Mouse (Mus musculus) neutrophil, adult 5-6 weeks (primary cell): ENCODE results near the gene Gm49353. TPM values are rescaled to one million over a fixed set of nuclear protein-coding genes. Genes with fewer than 3 reads are reported as not detected.

Experiments
- ATAC-seq: fragments of 151-379, 151-347 bp; 2 replicates; pipeline ENCODE4 v1.8.0; 2017; ENCODE audit warnings: mild to moderate bottlenecking, moderate TSS enrichment; ENCODE audit not compliant: insufficient number of reproducible peaks, poor library complexity, low FRiP score, severe bottlenecking; ENCODE audit errors: extremely low read depth
- total RNA-seq: library from RNA; stranded (forward); fragments of 200-1000 nt; gene quantifications from 2 replicates; pipeline ENCODE4 v1.2.3, GENCODE M21; 2017

Gm49353 gene
- not detected in 2 replicates for total RNA-seq

DNA sequence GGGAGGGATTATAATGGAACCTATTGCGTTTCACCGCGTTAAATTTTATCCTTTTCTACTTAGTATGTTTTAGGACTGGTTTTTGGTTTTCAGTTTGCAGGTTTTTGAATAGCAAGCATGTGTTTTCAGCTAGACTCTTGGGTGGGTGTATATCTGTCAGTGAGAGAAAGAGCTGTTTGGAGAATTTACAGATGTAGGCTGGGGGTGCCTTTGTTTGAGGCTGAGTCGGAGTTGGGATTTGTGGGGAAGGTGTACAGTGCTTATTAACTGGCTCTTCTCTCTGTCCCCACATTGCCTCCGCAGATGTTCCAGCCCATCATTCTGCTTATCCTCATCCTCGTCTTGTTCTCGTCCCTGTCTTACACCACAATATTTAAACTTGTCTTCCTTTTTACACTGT lies at the start of gene Gm49353:
TSS of gene Gm49353 (plus strand) at position 313 of the 400 bp plus-strand sequence.
- no peak for ATAC-seq

DNA sequence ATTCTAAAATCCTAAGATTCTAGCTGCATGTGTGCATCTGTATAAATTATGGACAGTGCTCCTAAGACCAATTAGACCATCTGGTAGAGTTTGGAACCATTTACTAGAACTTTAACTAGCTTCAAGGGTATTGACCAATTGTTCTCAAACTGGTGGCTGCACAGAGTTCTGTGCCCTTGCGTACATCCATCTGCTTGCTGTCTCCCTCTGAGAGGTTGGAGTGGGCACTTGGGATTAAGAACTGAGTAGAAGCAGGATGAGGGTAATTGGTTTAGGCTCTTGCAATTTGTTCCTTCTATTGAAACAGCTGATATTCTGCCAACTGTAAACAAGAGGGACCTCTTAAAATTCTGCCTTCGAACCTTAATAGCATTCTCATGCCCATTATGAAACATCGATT lies 43.5 kb upstream of the Gm49353 start:
- no peak for ATAC-seq

DNA sequence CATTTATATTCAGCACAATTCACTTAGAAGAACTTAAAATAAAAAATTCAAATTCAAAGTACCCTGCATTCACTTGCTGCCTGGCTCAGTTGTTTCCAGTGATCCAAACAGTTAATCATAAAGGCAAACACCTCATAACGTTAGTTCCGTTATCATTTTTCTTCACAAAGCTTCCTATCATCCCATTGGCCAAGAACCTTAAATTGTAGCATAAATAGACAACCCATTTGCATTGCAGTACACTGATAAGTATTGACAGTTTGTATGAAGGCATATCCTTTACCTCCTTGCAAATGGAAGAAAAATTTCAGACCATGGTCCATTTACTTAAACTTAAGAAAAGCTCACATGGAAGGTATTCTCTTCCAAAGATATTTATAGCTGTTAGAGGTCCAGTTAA lies 37.1 kb upstream of the Gm49353 start:
- no peak for ATAC-seq

DNA sequence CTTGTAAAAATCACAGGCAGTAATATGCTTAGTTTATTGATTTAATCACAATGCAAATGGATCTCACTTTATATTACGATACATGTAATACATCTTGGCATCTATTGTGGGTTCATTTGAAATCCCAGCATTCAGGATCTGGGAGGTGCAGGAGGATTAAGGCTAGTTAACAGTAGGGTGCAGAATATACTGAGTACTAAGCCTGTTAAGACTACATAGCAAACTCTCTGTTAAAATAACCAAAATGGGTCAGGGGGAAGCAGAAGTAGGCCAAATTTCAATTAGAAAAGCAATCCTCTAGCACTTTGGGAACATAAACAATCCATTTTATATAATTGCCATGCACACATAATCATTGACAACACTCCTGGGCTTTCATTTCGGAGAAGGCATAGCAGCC lies 25.0 kb upstream of the Gm49353 start:
- ATAC-seq = no peak

DNA sequence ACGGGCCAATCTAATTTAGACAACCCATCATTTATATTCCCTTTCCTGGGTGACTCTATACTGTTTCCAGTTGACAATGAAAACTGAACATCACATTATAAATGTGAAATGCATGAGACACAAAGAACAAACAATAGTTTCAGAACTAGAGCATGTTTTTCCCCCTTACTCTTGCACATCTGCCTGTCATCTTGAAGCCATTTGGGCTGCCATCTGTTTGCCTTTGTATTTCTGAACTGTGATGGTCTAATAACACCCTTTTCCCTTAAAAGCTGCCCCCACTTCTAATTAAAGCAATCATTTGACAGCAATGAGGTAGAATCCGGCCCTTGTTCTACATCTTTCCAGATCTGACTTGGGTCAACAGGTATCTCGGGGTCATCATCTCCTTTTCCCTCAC lies 23.1 kb upstream of the Gm49353 start:
- ATAC-seq = no peak

DNA sequence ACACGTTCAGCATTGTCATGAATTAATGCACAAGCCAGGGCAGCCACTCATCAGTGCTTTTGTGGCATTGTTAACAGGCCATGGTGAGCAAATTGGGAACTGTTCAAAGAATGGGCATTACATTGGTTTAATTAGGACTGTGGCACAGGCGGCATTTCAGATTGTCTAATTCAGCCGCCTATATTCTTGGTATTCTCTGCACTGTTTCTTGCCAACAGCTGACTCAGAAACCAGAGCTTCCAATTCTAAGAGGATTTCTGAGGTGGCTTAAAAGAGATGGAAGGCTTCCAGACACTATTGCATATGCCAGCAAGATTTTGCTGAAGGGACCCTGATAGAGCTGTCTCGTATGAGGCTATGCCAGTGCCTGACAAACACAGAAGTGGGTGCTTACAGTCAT lies 21.9 kb upstream of the Gm49353 start:
- no peak for ATAC-seq

DNA sequence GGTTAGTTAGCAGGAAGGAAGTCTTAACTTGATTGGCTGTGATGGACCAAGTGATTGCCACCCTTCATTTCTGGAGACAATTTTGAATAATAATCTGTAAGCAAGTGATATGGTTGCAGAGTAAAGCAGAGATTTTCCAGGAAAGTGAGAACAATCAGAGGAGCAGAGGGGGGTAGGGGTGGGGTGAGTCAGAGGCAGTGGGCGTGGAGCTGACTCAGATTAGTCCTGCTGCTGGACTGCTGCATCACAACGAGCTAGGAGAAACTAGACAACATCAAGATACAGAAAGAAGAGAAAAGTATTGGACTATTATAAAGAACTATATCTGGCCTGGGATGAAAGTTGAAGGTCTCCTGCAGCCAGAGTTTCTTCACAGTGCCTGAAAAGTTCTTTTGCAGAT lies 20.8 kb upstream of the Gm49353 start:
- ATAC-seq = no peak

DNA sequence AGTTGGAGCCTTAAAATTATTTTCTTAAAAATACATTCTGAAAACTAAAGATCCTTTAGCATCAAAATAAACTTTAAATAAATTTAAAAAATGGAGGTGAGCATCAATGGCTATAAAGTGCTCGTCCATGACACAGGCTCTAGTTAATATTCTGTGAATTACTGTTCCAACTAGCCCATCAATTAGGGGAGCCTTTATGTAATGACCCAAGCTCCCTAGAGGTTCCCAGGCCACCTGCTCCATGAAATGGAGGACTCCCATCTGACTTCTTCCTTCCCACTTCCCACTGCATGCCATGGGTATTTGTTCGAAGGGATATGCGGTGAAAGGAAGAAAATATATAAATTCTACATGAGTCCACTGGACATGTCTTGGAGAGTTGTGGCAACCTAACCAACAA lies 18.5 kb upstream of the Gm49353 start:
- no peak for ATAC-seq

DNA sequence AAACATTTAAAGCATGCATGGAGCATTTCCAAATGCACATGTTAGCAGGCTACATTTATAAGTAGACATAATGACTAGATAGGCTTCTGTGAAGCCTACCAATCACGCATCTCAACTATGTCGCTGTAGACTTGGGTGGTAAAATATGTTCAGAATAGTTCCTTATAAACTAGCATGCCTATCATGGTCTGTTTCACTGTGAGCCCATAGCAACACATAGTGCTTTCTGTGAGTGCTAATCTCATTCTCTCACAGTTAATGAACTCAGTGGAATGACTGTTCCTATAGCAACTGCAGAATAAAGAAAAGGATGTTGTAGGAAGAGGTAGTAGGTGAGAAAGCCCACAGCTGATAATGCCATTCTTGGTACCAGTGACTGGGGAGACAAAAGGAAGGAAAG lies 17.7 kb upstream of the Gm49353 start:
- ATAC-seq = no peak

DNA sequence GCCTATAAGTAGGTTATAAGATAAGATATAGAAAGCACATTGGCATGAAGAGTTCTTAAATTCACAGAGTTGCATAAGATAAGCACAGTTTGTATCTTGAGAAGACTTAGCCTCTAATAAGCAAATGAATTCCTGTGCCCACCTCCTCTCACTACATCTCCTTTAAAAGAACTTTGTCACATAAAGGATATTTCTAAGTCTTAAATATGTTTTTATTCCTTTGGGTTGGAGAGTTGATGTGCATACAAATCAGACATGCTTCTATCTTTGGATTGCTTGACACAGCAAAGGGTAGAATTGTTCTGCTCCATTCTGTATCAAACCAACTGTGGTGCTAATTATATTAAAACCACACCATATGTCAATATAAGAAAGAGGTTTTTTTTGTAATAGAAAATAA lies 5.0 kb upstream of the Gm49353 start:
- no peak for ATAC-seq

DNA sequence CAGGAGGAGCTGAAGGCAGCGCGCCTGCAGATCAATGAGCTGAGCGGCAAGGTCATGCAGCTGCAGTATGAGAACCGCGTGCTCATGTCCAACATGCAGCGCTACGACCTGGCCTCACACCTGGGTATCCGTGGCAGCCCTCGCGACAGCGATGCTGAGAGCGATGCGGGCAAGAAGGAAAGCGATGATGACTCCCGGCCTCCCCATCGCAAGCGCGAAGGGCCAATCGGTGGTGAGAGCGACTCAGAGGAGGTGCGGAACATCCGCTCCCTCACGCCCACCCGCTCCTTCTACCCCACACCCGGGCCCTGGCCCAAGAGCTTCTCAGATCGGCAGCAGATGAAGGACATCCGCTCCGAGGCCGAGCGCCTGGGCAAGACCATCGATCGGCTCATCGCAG lies 1.9 kb upstream of the Gm49353 start:
- no peak for ATAC-seq

DNA sequence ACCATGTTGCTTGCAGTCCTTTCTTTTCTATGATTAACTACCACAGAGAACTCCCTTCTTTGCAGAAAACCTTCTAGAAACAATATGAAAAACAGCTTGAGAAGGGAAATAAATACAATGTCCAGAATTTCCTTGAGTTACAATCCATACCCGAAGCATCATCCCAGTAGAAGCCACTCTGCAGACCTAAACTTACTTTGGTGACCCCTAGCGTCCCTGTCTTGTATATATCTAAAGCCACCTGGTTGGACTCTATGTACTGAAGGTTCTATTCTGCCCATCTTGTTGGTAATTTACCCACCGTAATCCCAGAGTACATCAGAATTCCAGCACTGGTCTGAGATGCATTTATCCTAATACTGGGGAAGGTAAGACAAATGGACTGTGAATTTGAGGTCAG lies 1.1 kb downstream of the Gm49353 start:
- ATAC-seq = no peak

DNA sequence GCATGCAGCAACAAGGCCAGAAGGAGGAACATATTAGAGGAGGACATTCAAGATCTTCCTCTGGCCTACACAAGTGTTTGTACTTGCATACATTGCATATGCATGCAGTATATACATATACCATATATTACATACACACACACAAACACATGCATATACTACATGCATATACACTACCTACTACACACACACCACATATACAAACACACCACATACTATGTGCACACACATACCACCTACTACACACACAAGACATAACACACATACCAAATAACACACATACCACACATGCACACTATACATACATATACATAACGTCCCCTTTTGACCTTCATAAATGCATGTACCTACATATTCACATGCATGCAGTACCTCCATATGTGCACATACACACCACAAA lies 1.9 kb downstream of the Gm49353 start:
- ATAC-seq = no peak

DNA sequence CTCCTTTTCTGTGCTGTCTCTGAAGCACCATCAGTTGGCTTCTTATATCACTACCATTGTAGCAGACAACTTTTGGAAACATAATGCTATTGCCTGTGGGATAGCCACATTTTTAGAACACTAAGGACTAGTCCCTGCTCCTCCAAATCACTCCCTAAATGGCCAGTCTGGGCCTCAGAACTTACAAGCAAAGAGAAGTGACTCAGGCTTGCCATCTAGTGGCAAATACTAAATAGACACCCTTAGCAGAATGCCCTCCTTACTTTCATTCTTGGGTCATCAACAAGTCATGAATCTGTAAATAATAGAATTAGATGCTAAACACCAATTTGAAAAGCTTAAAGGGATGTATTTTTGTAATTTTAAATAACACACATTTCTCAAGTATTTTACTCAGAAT lies 8.0 kb downstream of the Gm49353 start:
- ATAC-seq = no peak

DNA sequence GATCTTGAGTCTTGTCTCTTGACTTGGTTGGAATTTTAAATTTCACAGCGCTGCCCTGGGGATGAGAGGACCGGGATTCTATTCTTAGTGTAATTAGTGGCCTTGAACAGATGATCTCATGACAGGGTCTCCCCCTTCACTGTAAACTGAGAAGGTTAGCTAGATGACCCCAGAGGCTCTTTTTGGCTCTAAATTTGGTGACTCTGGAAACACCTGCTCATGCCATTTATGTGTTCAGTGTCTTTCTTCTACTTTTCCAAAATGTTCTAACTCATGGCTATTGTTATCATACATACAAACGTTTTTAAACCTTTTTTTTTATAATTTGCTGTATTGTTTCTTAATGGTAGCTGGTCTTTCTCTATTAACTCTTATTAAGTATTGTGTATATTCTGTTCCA lies 10.0 kb downstream of the Gm49353 start:
- no peak for ATAC-seq

DNA sequence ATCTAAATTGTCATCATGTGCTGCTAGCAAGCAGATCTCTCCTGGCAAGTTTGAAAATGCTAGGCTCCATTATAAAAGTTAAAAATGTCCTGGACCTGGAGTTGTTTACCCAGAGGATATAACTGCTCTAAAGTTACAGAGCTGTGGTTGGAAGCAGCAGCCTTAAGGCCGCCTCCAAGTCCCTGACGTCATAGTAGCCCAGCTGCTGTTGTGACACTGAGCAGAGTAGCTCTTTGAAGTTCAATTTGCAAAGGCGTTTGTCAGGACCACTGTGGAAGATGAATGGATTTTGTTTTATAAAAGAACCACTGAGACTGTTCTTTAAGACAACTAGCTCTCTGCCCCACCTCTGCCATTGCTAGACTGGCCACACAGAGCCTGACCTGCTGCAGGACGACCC lies 12.7 kb downstream of the Gm49353 start, which contains the start of gene 9330159F19Rik:
TSS of gene 9330159F19Rik (plus strand) at position 154 of the 400 bp plus-strand sequence.
- no peak for ATAC-seq

DNA sequence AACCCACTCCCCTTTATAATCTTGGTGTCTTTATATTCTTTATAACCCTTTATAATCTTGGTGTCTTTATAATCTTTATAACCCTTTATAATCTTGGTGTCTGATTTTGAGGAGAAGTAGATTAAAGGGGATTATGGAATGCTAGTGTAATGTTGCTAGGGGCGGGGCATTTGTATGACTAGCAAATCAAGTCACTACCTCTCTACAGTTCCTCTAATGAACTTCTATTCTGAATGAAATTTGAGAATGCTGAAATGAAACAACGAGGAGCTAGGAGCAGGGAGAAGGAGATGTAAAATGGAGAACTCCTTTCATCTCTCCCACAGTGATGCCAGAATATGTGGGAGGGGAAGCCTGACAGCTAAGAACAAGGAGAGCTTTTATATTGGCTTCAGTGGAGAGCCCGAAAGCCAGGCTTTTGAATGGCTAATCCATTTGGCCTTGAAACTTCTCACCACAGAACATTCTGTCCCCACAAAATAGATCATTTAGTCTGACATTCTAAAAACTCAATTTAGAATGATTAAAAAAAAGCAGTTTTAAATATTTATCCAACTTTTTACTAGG lies 14.9 kb downstream of the Gm49353 start:
- no peak for ATAC-seq

DNA sequence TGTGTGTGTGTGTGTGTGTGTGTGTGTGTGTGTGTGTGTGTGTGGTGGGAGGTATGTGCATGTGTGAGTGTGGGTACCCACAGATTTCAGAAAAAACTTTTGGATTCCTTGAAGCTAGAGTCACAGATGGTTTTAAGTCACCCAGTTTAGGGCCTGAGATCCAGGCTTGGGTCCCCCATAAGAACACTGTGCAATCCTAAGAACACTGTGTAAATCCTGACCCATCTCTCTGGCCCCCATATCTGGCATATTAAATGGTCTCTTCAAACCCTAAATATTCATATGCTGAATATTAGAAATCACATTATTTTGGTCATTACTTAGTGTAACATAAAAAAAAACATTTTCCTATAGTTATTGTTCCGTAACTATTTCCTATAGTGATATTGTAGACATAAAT lies 18.2 kb downstream of the Gm49353 start:
- ATAC-seq = no peak

DNA sequence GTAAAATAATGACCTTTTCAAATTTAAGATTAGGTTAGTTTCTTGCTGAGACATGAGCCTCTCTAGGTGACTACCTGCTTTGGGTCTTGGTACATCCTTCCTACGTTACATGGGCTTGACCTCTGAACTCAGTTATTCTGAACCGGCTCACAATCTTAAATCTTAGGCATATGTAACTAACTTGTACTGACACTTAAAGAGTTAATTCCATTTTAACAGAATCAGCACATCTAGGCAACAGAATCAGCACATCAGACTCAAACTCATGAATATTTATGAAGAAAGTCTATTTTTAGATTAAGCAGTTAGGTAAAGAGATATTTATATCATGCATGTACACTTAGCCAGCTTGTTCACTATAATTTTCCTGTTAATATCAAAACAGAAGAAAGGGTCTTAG lies 18.7 kb downstream of the Gm49353 start:
- no peak for ATAC-seq

DNA sequence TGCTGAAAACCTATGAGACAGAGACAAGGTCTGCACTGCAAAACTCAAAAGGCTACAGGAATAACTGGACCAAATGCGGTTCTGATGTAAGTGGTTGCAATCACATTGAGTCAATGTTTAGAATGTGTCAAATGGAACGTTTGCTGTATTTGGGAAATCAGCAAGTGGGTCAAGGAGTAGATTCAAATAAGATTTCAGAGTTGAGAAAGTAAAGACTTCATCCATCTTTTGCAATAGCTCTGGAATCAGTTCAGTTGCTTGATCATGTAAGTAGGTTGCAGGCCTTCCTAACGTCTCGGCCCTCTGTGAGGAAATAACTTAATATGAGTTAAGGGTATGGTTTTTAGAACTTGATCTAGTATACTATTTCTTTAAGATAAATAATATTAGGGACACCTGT lies 26.6 kb downstream of the Gm49353 start:
- ATAC-seq = no peak

DNA sequence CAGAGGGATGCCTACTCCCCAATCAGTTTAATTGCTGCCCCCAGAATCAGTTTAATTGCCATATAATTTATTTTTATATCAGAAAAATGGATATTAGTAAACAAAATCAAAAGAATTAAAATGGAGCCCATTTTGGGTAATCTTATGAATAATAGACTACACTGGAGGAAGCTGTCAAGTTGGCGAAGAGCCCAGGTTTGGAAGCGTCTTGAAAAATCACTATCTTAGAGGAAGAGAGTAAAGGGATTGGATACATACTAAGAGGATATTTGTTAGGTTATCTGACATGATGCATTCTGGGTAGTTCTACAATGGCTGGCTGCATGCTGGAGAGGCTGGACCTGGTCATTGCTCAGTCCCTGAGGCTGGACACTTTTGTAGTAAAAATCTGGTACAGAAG lies 32.5 kb downstream of the Gm49353 start:
- no peak for ATAC-seq
